Mouse (Mus musculus): ENCODE measurements around the gene Setd4. TPM values are rescaled to one million over a fixed set of nuclear protein-coding genes. Genes with fewer than 3 reads are reported as not detected.

The Setd4 gene
- polyA plus RNA-seq, 1 experiment from 2014 or later, result 15.6 TPM

DNA sequence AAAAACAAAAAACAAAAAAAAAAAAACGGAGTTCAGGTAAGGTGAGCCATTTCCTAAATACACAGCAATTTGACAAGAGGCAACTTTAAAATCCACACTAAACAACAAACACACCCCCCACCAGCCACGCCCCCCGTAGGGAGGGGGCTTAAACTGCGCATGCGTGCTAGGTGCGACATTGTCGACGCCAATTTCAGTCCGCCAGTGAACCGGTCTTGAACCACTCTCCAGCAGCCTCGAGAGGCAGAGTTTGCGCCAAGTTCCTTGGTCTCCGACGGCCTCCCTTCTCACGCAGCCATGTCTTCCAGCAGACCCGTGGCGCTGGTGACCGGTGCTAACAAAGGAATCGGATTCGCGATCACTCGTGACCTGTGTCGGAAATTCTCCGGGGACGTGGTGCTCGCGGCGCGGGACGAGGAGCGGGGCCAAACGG is 3.8 kb upstream of the Setd4 start:
- peak; percentile 20; the same call in 1 of the 2 replicates for ATAC-seq (ENCODE audit: low FRiP score, low read depth)
- Histone ChIP-seq H3K4me2 (replicated peaks) (peak overlapping the region; percentile 84), H3K27ac (replicated peaks) (peak overlapping the region; percentile 81), H3K4me3 (peak overlapping the region; percentile 63), H3K9me3 (no peaks in the 10 kb centered on the region), H3K9ac (replicated peaks) (peak overlapping the region; percentile 74), H3K4me1 (peaks cover 22% of the 10 kb centered on the region), H3K36me3 (peaks cover 26% of the 10 kb centered on the region), H3K27me3 (peaks cover 4% of the 10 kb centered on the region; the same call in 1 of the 2 replicates)
- under 1% methylated on average over 32 of the region's 32 CpGs for WGBS

- WGBS, result 88% methylated on average over 7 of the region's 7 CpGs
- Histone ChIP-seq H3K4me2 (replicated peaks) (no peak overlapping the region), H3K27ac (replicated peaks) (no peak overlapping the region)
These were observed 2.3 kb upstream of the Setd4 start for GRCm38 (mm10) chr16:93606146-93606545.

GRCm38 (mm10) chr16:93605553-93605952 is 1.7 kb upstream of the Setd4 start, which contains the start of gene Cbr1:
Cbr1 (plus strand) TSS chr16:93605853.
- no peaks in the 10 kb centered on the region for H3K9me3 ChIP-seq
- peak within 1 kb of the TSS; percentile 90 for H3K4me2 ChIP-seq (replicated peaks)
- peak within 1 kb of the TSS; percentile 56 for H3K4me3 ChIP-seq
- H3K4me1 ChIP-seq, result peaks cover 22% of the 10 kb centered on the region
- peaks cover 13% of the 10 kb centered on the region; the same call in 1 of the 2 replicates for H3K36me3 ChIP-seq
- 67% methylated on average over 4 of the region's 4 CpGs for WGBS
- no peak within 1 kb of the TSS for H3K27ac ChIP-seq (replicated peaks)
- peaks cover 4% of the 10 kb centered on the region; the same call in 1 of the 2 replicates for H3K27me3 ChIP-seq
- no peak for ATAC-seq (ENCODE audit: low FRiP score, low read depth)
- peak within 1 kb of the TSS; percentile 65; the same call in 1 of the 2 replicates for H3K9ac ChIP-seq (replicated peaks)

More at GRCm38 (mm10) chr16:93606146-93606545, 2.3 kb upstream of the Setd4 start:
- Histone ChIP-seq H3K9ac (replicated peaks) (no peak overlapping the region), H3K9me3 (no peaks in the 10 kb centered on the region), H3K4me3 (no peak overlapping the region), H3K36me3 (peaks cover 19% of the 10 kb centered on the region), H3K27me3 (peaks cover 4% of the 10 kb centered on the region; the same call in 1 of the 2 replicates), H3K4me1 (peaks cover 22% of the 10 kb centered on the region)
- ATAC-seq (ENCODE audit: low FRiP score, low read depth), result no peak

- 3% methylated on average over 16 of the region's 16 CpGs for WGBS
- Histone ChIP-seq H3K4me2 (replicated peaks) (peak overlapping the region; percentile 90), H3K27ac (replicated peaks) (peak overlapping the region; percentile 95), H3K36me3 (0 out of 2 replicates have a peak, but pooled peaks cover 3% of the 10 kb centered on the region), H3K4me3 (peak overlapping the region; percentile 56), H3K27me3 (peaks cover 4% of the 10 kb centered on the region; the same call in 1 of the 2 replicates), H3K4me1 (peaks cover 22% of the 10 kb centered on the region), H3K9ac (replicated peaks) (peak overlapping the region; percentile 65), H3K9me3 (no peaks in the 10 kb centered on the region)
- no peak for ATAC-seq (ENCODE audit: low FRiP score, low read depth)
These were observed 662 bp upstream of the Setd4 start for GRCm38 (mm10) chr16:93604481-93604969.

GRCm38 (mm10) chr16:93599461-93599860 is 4.4 kb downstream of the Setd4 start:
- Histone ChIP-seq H3K4me1 (peaks cover 2% of the 10 kb centered on the region), H3K36me3 (peaks cover 20% of the 10 kb centered on the region), H3K4me2 (replicated peaks) (no peak overlapping the region), H3K4me3 (no peak overlapping the region), H3K27ac (replicated peaks) (no peak overlapping the region), H3K27me3 (no peaks in the 10 kb centered on the region), H3K9ac (replicated peaks) (no peak overlapping the region), H3K9me3 (no peaks in the 10 kb centered on the region)
- 92% methylated on average over 6 of the region's 6 CpGs for WGBS
- ATAC-seq (ENCODE audit: low FRiP score, low read depth), result no peak

DNA sequence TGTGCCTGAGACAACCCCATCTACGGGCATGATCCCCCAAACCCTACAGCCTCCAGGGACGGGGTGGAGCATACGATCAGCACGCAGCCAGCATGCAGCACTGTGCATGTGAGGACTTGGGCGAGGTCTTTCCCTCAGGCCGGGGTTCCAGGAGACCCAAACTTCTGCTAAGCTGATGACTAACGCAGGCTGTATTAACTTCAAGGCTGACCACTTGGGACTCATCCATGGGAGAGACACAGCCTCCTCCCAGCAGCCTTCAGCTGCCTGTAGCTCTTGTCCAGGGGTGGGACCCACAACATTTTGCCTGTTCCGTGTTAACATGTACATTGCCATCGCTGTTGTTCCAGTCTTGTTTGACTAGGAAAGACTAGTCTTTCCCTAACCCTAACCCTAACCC is 6.3 kb downstream of the Setd4 start:
- Histone ChIP-seq H3K4me2 (replicated peaks) (no peak overlapping the region), H3K36me3 (peaks cover 31% of the 10 kb centered on the region), H3K9me3 (no peaks in the 10 kb centered on the region), H3K27me3 (no peaks in the 10 kb centered on the region), H3K4me3 (no peak overlapping the region), H3K9ac (replicated peaks) (no peak overlapping the region), H3K27ac (replicated peaks) (no peak overlapping the region), H3K4me1 (no peaks in the 10 kb centered on the region)
- no peak for ATAC-seq (ENCODE audit: low FRiP score, low read depth)
- 96% methylated on average over 9 of the region's 9 CpGs for WGBS

DNA sequence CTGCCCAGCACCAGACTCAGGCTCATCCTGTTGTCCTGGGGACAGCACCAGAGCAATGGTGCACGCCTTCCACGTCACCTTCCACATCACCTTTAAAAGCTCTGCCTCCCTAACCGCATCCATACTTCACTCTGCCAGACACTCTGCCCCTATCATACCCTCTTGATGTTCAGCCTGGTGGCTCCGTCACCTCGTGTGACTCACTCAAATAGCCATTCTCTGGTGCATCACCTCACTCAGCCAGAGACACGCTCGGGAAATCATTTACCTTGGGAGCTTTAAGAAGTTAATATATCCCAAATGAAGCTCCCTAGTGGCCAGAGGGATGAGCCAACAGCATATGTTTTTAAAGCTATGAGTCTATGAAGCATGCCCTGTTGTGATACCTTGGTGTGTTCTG is 7.1 kb downstream of the Setd4 start:
- Histone ChIP-seq H3K4me1 (no peaks in the 10 kb centered on the region), H3K36me3 (peaks cover 32% of the 10 kb centered on the region)
- 91% methylated on average over 7 of the region's 7 CpGs for WGBS

GRCm38 (mm10) chr16:93595766-93596165 is 8.1 kb downstream of the Setd4 start:
- Histone ChIP-seq H3K27ac (replicated peaks) (no peak overlapping the region), H3K4me2 (replicated peaks) (no peak overlapping the region), H3K4me1 (no peaks in the 10 kb centered on the region), H3K36me3 (peaks cover 36% of the 10 kb centered on the region), H3K27me3 (no peaks in the 10 kb centered on the region), H3K9ac (replicated peaks) (no peak overlapping the region), H3K4me3 (no peak overlapping the region), H3K9me3 (no peaks in the 10 kb centered on the region)
- ATAC-seq (ENCODE audit: low FRiP score, low read depth), result no peak
- 91% methylated on average over 5 of the region's 5 CpGs for WGBS

More for the DNA sequence above, 7.1 kb downstream of the Setd4 start:
- H3K4me2 ChIP-seq (replicated peaks), result no peak overlapping the region
- no peak overlapping the region for H3K9ac ChIP-seq (replicated peaks)
- no peak for ATAC-seq (ENCODE audit: low FRiP score, low read depth)
- H3K27me3 ChIP-seq, result no peaks in the 10 kb centered on the region
- no peaks in the 10 kb centered on the region for H3K9me3 ChIP-seq
- no peak overlapping the region for H3K27ac ChIP-seq (replicated peaks)
- H3K4me3 ChIP-seq, result no peak overlapping the region

DNA sequence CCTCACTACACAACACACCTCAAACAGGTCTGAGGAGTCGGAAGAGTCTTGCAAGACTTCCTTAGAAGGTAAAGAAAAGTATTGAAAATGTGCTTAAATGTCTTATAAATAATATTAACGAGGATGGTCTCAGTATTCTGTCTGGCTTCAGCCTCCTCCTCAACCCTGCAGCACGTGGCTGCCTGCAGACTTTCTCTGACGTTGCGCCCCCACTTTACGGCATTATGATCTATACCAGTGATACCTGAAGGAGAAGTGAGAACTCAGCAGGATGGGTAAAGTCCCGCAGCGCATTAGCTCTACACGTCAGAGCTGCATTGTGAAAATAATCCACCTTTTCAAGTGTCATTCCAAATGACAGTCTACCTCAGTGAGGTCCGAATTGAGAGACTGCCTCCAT is 9.4 kb downstream of the Setd4 start:
- no peak overlapping the region for H3K4me3 ChIP-seq
- WGBS, result 93% methylated on average over 10 of the region's 10 CpGs
- no peaks in the 10 kb centered on the region for H3K27me3 ChIP-seq
- H3K27ac ChIP-seq (replicated peaks), result no peak overlapping the region
- H3K36me3 ChIP-seq, result peaks cover 48% of the 10 kb centered on the region
- H3K4me2 ChIP-seq (replicated peaks), result no peak overlapping the region
- H3K9me3 ChIP-seq, result no peaks in the 10 kb centered on the region
- H3K9ac ChIP-seq (replicated peaks), result no peak overlapping the region
- no peak for ATAC-seq (ENCODE audit: low FRiP score, low read depth)
- H3K4me1 ChIP-seq, result no peaks in the 10 kb centered on the region

DNA sequence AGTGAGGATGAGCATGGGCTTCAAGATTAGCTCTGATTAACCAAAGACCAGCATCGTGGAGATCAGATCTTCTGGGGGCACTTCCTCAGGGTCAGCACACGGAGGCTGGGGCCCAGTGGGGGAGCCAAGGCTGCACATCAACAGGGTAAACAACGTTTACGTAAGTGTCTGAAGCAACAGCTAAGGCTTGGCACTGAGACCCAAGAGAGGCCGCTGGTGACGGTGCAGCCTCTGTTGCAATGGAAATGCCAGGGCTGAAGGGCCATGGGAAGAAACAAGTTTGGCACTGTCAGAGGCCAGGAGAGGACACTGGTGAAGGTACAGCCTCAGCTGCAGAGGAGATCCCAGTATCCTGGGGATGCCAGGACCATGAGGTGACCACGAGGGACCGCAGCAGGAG is 10.5 kb downstream of the Setd4 start:
- no peaks in the 10 kb centered on the region for H3K9me3 ChIP-seq
- ATAC-seq (ENCODE audit: low FRiP score, low read depth), result no peak
- H3K27me3 ChIP-seq, result no peaks in the 10 kb centered on the region
- no peak overlapping the region for H3K4me3 ChIP-seq
- no peak overlapping the region for H3K27ac ChIP-seq (replicated peaks)
- no peak overlapping the region for H3K4me2 ChIP-seq (replicated peaks)
- peaks cover 47% of the 10 kb centered on the region for H3K36me3 ChIP-seq
- 96% methylated on average over 8 of the region's 8 CpGs for WGBS
- H3K9ac ChIP-seq (replicated peaks), result no peak overlapping the region
- no peaks in the 10 kb centered on the region for H3K4me1 ChIP-seq

DNA sequence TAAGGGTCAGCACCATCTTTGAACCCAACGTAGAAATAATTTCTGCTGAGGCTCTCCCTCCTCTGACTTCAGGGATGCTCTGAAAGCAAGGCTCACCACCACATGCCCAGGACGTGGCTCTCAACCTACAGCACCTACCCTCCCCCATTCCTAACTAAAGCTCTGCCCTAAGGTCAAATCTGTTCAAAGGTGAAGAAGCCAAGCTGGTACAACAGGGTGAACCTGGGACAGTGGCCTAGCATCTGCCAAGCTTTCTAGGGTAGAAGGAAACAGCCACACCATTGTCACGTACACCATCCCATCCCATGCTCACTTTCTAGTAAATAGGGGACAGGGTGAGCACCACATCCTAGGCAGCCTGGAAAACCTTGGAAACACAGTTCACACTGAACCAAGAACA is 11.2 kb downstream of the Setd4 start:
- Histone ChIP-seq H3K27ac (replicated peaks) (no peak overlapping the region), H3K4me1 (no peaks in the 10 kb centered on the region), H3K9me3 (no peaks in the 10 kb centered on the region), H3K36me3 (peaks cover 40% of the 10 kb centered on the region), H3K4me2 (replicated peaks) (no peak overlapping the region), H3K4me3 (no peak overlapping the region), H3K9ac (replicated peaks) (no peak overlapping the region), H3K27me3 (no peaks in the 10 kb centered on the region)
- no peak for ATAC-seq (ENCODE audit: low FRiP score, low read depth)
- 91% methylated on average over 3 of the region's 3 CpGs for WGBS

GRCm38 (mm10) chr16:93591450-93592430 is 12.1 kb downstream of the Setd4 start:
- Histone ChIP-seq H3K4me3 (no peak overlapping the region), H3K36me3 (peaks cover 33% of the 10 kb centered on the region), H3K27ac (replicated peaks) (no peak overlapping the region), H3K9ac (replicated peaks) (no peak overlapping the region), H3K4me2 (replicated peaks) (no peak overlapping the region), H3K4me1 (no peaks in the 10 kb centered on the region), H3K27me3 (no peaks in the 10 kb centered on the region), H3K9me3 (no peaks in the 10 kb centered on the region)
- 94% methylated on average over 20 of the region's 20 CpGs for WGBS
- ATAC-seq (ENCODE audit: low FRiP score, low read depth), result no peak
